Mouse (Mus musculus) ES-Bruce4 (cell line): ENCODE measurements around the gene Hspa12a.

Experiments used
- CTCF ChIP-seq: IDR thresholded peaks from one replicate; pipeline ENCODE4 v1.8.1; 2011; ENCODE audit warnings: low read depth, low read length
- EP300 ChIP-seq: IDR thresholded peaks from 2 replicates; pipeline ENCODE4 v1.6.1; 2011; ENCODE audit warnings: low read depth, low read length; ENCODE audit not compliant: insufficient read depth
- POLR2A ChIP-seq: IDR thresholded peaks from one replicate; pipeline ENCODE4 v1.8.1; 2011; ENCODE audit warnings: low read length; ENCODE audit not compliant: insufficient read depth

DNA sequence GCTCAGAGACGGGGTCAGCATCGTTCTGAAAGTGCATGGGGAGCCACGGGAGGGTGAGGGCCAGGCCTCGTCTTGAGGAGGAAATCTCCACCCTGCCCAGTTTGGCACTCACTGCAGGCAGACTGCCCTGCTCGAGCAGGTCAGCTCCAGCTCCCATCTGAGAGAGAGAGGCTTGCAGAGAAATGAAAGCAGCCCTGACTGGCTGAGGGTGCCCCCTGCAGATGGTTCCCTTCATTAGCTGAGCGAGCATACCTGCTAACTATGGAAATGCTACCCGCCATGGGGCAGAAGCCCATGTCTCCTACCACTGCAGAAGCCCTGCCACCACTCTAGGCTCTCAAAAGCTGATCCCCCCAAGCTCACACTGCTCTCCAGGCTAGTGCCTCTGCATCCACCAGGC is 115.8 kb downstream of the Hspa12a start:
- no peak for TF ChIP-seq CTCF
- TF ChIP-seq POLR2A = no peak
- no peak for TF ChIP-seq EP300
